Mouse (Mus musculus) forebrain, embryonic 12.5 days (tissue): ENCODE data around the gene Mrm3. TPM values are rescaled to one million over a fixed set of nuclear protein-coding genes. Genes with fewer than 3 reads are reported as not detected.

Source experiments
- ATAC-seq: fragments of 200-750 bp; cut with Nextera tagmentation; 2 replicates; pipeline ENCODE4 v1.8.0; 2017; ENCODE audit warnings: moderate TSS enrichment; ENCODE audit not compliant: low FRiP score
- H3K27ac ChIP-seq: fragments of 300-500 bp; sonication (generic); 2 replicates; pipeline ENCODE4 v1.5.1; 2016; ENCODE audit warnings: mild to moderate bottlenecking
- H3K27me3 ChIP-seq: fragments of 300-500 bp; sonication (generic); 2 replicates; pipeline ENCODE4 v1.6.1; 2016; ENCODE audit warnings: mild to moderate bottlenecking
- H3K36me3 ChIP-seq: fragments of 300-500 bp; sonication (generic); replicated peaks from 2 replicates; pipeline ENCODE4 v1.6.1; 2016; ENCODE audit warnings: mild to moderate bottlenecking
- H3K4me1 ChIP-seq: fragments of 300-500 bp; sonication (generic); 2 replicates; pipeline ENCODE4 v1.6.1; 2016
- H3K4me2 ChIP-seq: fragments of 300-500 bp; sonication (generic); 2 replicates; pipeline ENCODE4 v1.6.1; 2016; ENCODE audit warnings: mild to moderate bottlenecking, moderate library complexity
- H3K4me3 ChIP-seq: fragments of 300-500 bp; sonication (generic); replicated peaks from 2 replicates; pipeline ENCODE4 v1.5.1; 2016; ENCODE audit warnings: mild to moderate bottlenecking
- H3K9ac ChIP-seq: fragments of 300-500 bp; sonication (generic); 2 replicates; pipeline ENCODE4 v1.6.1; 2016; ENCODE audit warnings: mild to moderate bottlenecking
- H3K9me3 ChIP-seq: fragments of 300-500 bp; sonication (generic); 2 replicates; pipeline ENCODE4 v1.6.1; 2016
- WGBS: fragments of 180-500 bp; shearing (Covaris S2); methylation state at CpG from one replicate; pipeline ENCODE4 v1.1.7; 2016; 5-methylcytosine and 5-hydroxymethylcytosine counted together
- polyA plus RNA-seq: library from polyadenylated mRNA; unstranded; fragments of >200 nt; fragmentation: Nextera tagmentation; extraction: Ambion mirVana; gene quantifications from 2 replicates; pipeline ENCODE4 v1.2.1, GENCODE M21; 2016

Gene Mrm3
- polyA plus RNA-seq, 1 experiment from 2014 or later = 20.0 TPM

DNA sequence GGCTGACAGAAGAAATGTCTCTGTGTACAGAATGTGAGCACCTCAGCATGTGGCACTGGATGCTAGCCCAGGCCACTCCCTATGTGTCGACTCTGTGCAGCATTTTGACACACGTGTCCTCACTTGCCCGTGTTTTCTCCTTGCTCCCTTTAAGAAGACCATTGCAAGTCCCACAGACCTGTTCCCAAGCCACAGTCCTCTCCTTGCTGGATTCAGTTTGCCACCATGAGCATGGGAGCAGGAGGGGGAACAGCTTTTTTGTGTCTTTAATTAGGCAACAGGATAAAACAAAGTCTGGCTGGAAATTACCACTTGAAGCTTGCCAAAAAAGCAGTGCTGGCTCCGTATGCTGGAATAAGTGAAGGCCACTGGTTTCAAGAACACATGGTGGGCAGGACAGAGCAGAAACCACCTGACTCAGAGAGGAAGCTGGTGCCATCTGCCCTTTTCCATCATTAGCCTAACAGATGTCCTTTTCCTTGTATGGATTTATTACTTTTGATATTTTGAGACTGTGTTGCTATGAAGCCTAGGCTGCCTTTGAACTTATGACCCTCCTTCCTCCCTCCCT is 12.0 kb downstream of the Mrm3 start:
- H3K36me3 ChIP-seq = peaks cover 17% of the 10 kb centered on the region
- 68% methylated on average over 4 of the region's 4 CpGs for WGBS
- H3K27me3 ChIP-seq = no peaks in the 10 kb centered on the region
- no peak overlapping the region for H3K9ac ChIP-seq
- H3K4me1 ChIP-seq = peaks cover 26% of the 10 kb centered on the region
- no peak for ATAC-seq
- H3K4me3 ChIP-seq = no peak overlapping the region
- H3K4me2 ChIP-seq = no peak overlapping the region
- 0 out of 2 replicates have a peak overlapping the region, but pooled peaks have one; percentile 32 for H3K27ac ChIP-seq
- H3K9me3 ChIP-seq = no peaks in the 10 kb centered on the region

DNA sequence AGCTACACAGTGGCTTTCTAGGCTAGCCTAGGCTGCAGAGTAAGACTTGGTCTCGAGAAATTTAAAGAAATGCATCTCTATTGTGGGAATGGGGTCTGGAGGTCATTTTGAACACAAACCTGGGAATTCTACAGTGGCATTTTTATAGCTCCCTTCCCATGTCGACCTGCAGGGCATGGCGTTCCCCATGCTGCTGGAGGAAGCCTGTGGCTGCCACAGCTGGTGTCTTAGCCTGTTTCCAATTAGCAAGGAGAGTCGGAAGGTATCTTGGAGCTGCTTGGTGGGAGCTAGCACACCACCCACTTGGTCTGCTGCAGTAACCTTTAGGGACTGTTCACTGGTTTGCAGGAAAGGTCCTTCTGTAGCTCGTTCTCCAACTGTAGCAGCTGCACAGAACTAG is 12.6 kb downstream of the Mrm3 start:
- H3K4me1 ChIP-seq = peaks cover 32% of the 10 kb centered on the region
- peaks cover 13% of the 10 kb centered on the region; the same call in 1 of the 2 replicates for H3K36me3 ChIP-seq

DNA sequence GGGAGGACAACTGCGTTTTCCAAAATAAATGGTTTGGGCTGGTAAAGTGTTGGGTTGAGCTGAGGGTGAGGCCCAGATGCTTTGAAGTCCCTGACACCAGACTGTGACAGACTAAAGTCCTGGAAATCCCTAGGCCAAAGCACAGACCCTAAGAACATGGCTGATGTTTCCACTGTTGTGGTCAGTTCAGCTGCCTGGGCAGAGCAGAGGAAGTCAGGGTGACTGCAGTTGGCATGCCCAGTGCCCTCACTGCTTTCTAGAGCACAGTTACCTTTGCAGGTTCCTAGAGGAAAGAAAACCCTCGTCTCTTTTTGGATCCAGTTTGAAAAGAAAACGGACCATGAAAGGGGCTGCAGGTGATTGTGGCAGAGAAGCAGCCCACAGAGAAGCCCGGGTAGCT is 13.9 kb downstream of the Mrm3 start:
- H3K4me1 ChIP-seq = peaks cover 45% of the 10 kb centered on the region
- WGBS = 78% methylated on average over 4 of the region's 4 CpGs
- H3K9ac ChIP-seq = no peak overlapping the region
- ATAC-seq = no peak
- no peaks in the 10 kb centered on the region for H3K27me3 ChIP-seq
- H3K4me2 ChIP-seq = no peak overlapping the region
- no peak overlapping the region for H3K4me3 ChIP-seq
- no peaks in the 10 kb centered on the region for H3K9me3 ChIP-seq
- H3K36me3 ChIP-seq = peaks cover 13% of the 10 kb centered on the region; the same call in 1 of the 2 replicates
- no peak overlapping the region for H3K27ac ChIP-seq

More for the DNA sequence above, 12.6 kb downstream of the Mrm3 start:
- WGBS = 60% methylated on average over 5 of the region's 5 CpGs
- no peak overlapping the region for H3K9ac ChIP-seq
- no peak for ATAC-seq
- no peaks in the 10 kb centered on the region for H3K27me3 ChIP-seq
- H3K9me3 ChIP-seq = no peaks in the 10 kb centered on the region
- H3K4me3 ChIP-seq = no peak overlapping the region
- no peak overlapping the region for H3K4me2 ChIP-seq
- H3K27ac ChIP-seq = peak overlapping the region; percentile 32

DNA sequence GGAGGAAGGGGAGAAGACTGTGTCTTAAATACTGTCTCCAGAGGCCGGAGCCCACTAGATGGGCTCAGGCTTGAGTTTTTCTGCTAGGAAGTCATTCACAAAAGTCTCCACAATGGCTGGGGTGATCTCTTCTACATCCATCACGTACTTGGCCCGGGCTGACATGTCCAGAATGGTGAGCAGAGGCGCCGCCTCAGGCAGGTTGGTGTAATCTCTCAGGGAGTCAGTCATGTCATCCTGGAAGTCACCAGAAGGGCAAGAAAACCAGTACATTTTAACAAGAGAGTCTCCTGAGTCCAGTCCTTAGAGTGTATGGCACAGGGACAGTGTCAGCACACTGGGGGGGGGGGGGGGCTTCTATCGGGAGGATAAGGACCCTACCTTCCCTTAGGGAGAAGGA is 15.0 kb downstream of the Mrm3 start:
- no peaks in the 10 kb centered on the region for H3K9me3 ChIP-seq
- H3K4me2 ChIP-seq = no peak overlapping the region
- H3K4me3 ChIP-seq = no peak overlapping the region
- peaks cover 13% of the 10 kb centered on the region; the same call in 1 of the 2 replicates for H3K36me3 ChIP-seq
- no peaks in the 10 kb centered on the region for H3K27me3 ChIP-seq
- WGBS = 88% methylated on average over 6 of the region's 6 CpGs
- ATAC-seq = no peak
- peaks cover 56% of the 10 kb centered on the region for H3K4me1 ChIP-seq
- H3K27ac ChIP-seq = no peak overlapping the region
- no peak overlapping the region for H3K9ac ChIP-seq

DNA sequence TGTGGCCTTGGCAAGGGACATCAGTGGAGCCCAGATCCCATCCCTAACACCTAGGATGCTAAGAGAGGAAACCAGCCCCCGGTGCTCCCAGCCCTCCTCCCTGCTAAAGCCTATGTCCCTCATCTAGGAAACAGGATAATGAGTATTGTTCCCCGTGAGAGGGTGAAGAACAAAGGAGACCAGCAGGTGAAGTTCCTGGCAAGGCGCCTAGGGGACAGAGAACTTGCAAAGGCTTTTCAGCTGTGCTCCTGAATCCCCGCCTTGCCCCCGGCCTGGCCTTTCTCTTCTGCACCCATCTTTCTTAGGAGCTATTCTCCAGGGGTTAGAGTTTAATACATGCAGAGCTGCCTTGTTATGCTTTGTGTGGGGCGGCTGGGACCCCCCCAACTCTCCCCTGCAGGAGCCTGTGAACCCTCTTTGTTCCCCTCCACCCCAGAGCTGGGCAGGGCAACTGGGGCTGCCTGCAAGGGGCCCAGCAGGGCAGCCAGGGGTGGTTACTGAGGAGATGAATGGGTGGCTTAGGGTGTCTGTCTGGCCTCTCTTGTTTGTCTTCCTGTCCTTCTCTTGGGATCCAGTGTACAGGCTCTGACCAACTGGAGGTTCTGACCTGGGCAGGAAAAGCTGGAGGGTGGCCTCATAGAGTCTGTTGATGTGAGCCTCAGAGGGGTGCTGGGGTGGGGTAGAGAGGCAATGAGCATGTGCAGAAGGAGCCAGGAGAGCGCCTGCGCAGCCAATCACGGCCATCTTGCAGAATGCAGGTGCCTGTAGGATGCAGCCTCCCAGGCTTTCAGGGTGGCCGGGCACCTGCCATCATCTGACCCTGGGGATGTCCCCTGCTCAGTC is 16.9 kb downstream of the Mrm3 start:
- Histone ChIP-seq H3K4me2 (no peak overlapping the region), H3K9ac (no peak overlapping the region), H3K27ac (peak overlapping the region; percentile 38; the same call in 1 of the 2 replicates), H3K4me1 (peaks cover 54% of the 10 kb centered on the region), H3K27me3 (no peaks in the 10 kb centered on the region), H3K9me3 (no peaks in the 10 kb centered on the region), H3K4me3 (no peak overlapping the region), H3K36me3 (peaks cover 13% of the 10 kb centered on the region; the same call in 1 of the 2 replicates)
- 0 out of 2 replicates have a peak, but pooled peaks have one; percentile 24 for ATAC-seq
- WGBS = 30% methylated on average over 10 of the region's 10 CpGs

DNA sequence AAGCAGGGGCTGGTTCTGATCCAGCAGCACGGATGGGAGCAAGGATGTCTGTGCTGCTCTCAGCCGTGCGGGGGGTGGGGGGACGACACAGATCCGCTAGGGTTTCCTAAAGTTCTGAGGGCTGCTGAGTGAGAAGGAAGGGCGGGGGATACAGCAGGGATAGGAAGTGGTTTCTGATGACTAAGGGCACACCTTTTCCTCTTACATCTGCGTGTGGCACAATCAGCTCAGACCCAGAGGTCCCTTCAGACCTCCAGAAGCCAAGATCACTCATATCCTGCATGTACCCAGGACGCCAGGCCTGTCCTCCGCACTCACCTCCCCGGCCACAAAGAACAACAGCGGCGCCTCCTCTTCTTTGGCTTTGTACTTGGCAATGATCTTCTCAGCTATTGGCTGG is 17.7 kb downstream of the Mrm3 start:
- Histone ChIP-seq H3K27ac (peak overlapping the region; percentile 38; the same call in 1 of the 2 replicates), H3K9ac (no peak overlapping the region), H3K36me3 (peaks cover 13% of the 10 kb centered on the region; the same call in 1 of the 2 replicates), H3K4me3 (no peak overlapping the region), H3K27me3 (no peaks in the 10 kb centered on the region), H3K4me2 (no peak overlapping the region), H3K4me1 (peaks cover 51% of the 10 kb centered on the region), H3K9me3 (no peaks in the 10 kb centered on the region)
- WGBS = 65% methylated on average over 12 of the region's 12 CpGs
- no peak for ATAC-seq

DNA sequence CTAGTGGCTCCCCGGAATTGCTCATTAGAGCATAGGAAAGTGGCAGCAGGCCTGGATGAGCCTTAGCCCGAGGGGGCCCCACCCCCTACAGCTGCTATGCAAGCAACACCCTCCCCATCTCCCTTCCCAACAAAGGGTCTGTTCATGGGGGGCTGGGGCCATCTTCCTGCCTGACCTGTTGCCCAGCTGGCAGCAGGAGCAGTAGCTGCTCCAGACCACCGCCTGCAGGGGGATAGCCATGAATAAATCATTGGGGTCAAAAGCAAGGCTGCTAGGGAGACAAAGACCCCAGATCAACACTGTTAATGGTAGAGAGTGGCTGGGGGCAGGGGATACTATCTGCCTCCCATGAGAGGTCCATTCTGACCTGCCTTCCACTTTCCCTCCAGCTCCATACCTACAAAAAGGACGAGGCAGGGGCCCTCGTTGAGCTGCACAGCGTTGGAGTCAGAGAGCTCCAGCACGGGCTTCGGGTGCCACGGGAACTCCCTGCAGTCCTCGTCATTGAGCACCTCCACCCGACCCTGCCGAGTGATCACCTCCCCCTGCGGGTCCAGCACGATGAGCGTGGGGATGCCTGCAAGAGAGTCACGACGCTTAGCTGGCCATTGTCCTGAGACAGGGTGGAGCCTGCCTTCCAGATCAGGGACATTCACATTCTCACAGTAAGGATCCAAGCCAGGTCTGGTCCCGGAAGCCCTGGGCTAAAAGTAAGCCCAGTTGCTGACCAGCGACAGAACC is 19.3 kb downstream of the Mrm3 start:
- Histone ChIP-seq H3K36me3 (peaks cover 5% of the 10 kb centered on the region; the same call in 1 of the 2 replicates), H3K4me3 (no peak overlapping the region), H3K4me2 (peak overlapping the region; percentile 6; the same call in 1 of the 2 replicates), H3K9me3 (no peaks in the 10 kb centered on the region), H3K9ac (no peak overlapping the region), H3K27me3 (no peaks in the 10 kb centered on the region), H3K27ac (peak overlapping the region; percentile 47), H3K4me1 (peaks cover 65% of the 10 kb centered on the region)
- WGBS = 9% methylated on average over 19 of the region's 19 CpGs
- ATAC-seq = peak; percentile 40; the same call in 1 of the 2 replicates

DNA sequence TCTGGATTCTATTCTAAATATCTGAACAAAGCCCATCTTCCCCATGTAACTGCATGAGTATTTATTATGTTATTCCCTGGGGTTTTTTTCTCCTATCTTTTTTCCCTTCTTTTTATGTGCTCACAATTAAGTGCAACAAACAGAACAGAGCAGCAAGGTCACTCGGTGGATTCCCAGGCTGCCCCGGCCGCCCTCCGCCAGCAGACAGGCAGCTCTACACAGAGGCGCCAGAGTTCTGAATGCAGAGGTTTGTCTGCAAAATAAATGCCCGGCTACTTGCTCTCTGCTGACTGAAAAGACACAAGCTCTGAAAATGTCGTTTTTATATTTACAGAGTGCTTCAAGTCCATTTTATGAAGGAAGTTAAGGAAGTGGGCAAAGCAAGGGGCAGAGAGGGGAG is 24.0 kb downstream of the Mrm3 start:
- Histone ChIP-seq H3K36me3 (peaks cover 12% of the 10 kb centered on the region; the same call in 1 of the 2 replicates), H3K4me3 (no peak overlapping the region), H3K27ac (peak overlapping the region; percentile 75), H3K9ac (0 out of 2 replicates have a peak overlapping the region, but pooled peaks have one; percentile 12), H3K9me3 (no peaks in the 10 kb centered on the region), H3K4me1 (peaks cover 44% of the 10 kb centered on the region), H3K4me2 (no peak overlapping the region), H3K27me3 (no peaks in the 10 kb centered on the region)
- WGBS = 23% methylated on average over 7 of the region's 7 CpGs
- ATAC-seq = no peak

DNA sequence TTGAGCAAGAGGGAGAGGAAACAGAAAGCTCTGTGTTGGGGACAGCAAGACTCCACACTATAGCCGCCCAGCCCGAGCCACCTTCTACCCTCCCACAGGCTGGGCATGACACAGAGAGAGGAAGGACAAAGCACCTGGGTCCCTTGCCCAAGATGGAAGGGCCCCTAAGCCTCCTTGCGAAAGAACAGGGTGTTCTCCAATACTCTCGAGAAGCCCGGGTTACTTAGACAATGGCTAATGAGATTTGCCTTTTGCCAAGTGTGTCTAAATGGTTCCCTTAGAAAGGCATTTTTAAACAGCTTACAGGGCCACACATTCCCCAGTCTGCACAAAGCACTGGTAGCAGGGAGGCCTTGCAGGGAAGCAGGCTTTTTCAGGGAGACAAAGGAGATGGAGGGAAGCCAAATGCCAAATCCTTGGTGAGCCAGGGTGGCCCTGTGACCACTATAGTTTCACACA is 24.5 kb downstream of the Mrm3 start:
- H3K27me3 ChIP-seq = no peaks in the 10 kb centered on the region
- peaks cover 16% of the 10 kb centered on the region; the same call in 1 of the 2 replicates for H3K36me3 ChIP-seq
- peaks cover 40% of the 10 kb centered on the region for H3K4me1 ChIP-seq
- H3K27ac ChIP-seq = peak overlapping the region; percentile 75
- peak; percentile 37; the same call in 1 of the 2 replicates for ATAC-seq
- 11% methylated on average over 5 of the region's 5 CpGs for WGBS
- no peak overlapping the region for H3K4me2 ChIP-seq
- no peak overlapping the region for H3K4me3 ChIP-seq
- H3K9ac ChIP-seq = peak overlapping the region; percentile 25
- no peaks in the 10 kb centered on the region for H3K9me3 ChIP-seq

DNA sequence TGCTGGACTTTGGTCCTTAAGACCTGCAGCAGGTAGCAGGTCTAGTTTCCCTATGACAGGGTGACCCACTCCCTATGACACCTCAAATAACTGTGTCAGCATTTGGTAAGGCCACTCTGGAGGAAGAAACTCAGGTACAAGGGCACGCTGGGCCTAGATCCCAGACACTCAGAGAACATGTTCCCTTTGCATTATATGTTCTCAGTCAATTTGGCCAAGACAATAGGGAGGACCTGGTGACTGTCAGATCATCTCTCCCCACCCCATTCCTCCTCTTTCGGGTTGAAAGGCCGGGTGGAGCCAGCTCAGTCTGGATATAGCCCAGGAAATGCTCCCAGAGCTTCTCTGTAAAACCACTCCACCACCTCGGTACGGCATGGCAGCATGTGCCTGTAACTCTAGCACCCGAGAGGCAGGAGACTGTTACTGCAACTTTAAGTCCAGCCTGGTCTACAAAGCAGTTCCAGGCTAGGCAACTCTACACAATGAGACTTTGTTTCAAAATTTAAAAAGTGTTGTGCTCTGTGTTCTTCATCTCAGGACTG is 25.1 kb downstream of the Mrm3 start:
- H3K27ac ChIP-seq = peak overlapping the region; percentile 75
- no peaks in the 10 kb centered on the region for H3K9me3 ChIP-seq
- ATAC-seq = no peak
- no peaks in the 10 kb centered on the region for H3K27me3 ChIP-seq
- H3K4me3 ChIP-seq = no peak overlapping the region
- peaks cover 34% of the 10 kb centered on the region for H3K4me1 ChIP-seq
- H3K4me2 ChIP-seq = no peak overlapping the region
- peaks cover 16% of the 10 kb centered on the region; the same call in 1 of the 2 replicates for H3K36me3 ChIP-seq
- 42% methylated on average over 6 of the region's 6 CpGs for WGBS
- peak overlapping the region; percentile 25 for H3K9ac ChIP-seq

DNA sequence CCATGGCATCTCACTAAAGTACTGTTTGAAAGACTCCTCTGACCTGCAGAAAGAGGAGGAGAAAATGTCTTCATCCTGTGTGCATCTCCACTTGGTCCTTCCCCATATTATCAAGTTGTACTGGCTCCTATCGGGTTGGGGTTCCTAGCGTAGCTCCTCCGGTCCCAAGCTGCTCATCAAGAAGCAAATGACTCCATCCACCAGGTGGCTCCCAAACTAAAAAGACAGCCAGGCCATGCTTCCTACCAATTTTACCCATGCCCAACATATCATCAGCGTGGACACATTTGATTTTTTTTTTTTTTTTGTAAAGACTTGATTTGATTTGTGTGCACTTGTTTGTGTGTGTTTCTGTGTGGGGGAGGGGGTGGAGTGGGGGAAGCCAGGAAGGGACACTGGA is 28.9 kb downstream of the Mrm3 start:
- H3K27ac ChIP-seq = no peak overlapping the region
- H3K4me2 ChIP-seq = no peak overlapping the region
- ATAC-seq = no peak
- WGBS = 90% methylated on average over 4 of the region's 4 CpGs
- H3K9ac ChIP-seq = no peak overlapping the region
- H3K27me3 ChIP-seq = no peaks in the 10 kb centered on the region
- H3K4me1 ChIP-seq = peaks cover 16% of the 10 kb centered on the region
- no peak overlapping the region for H3K4me3 ChIP-seq
- no peaks in the 10 kb centered on the region for H3K9me3 ChIP-seq
- H3K36me3 ChIP-seq = peaks cover 29% of the 10 kb centered on the region
